Mouse (Mus musculus): Measurements from ENCODE around the gene Avpr2.

DNA sequence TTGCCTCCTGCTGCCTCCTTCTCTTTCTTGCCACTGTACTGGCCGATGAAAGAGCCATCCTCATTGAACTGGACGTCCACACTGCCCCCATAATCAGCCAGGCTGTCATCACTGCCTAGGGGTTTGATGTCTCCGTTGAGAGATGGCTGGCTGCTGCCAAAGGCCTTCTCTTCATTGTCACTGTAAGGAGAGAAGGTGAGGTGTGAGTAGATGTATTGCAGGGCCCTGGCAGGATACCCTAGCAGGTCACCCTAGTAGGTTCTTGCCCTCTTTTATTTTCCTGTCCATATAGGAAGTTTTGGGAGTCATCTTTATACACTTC lies 36.9 kb upstream of the Avpr2 start:
- no peak for TF ChIP-seq CTCF (IDR thresholded peaks at IDR 0.05; ENCODE audit: borderline replicate concordance, insufficient read depth, low read length)
- TF ChIP-seq POLR2A (IDR thresholded peaks at IDR 0.05; ENCODE audit: low read depth, low read length) = no peak
